Mouse (Mus musculus) right cerebral cortex, postnatal 25 days (tissue): ENCODE results near the gene Zmiz2.
"Not testable (repeated sequence)": the region's sequence is repeated elsewhere in the genome, so short reads cannot be mapped to it uniquely, and the experiment has no call there.

Experiments
- DNase-seq: peaks from one replicate; pipeline ENCODE4 v3.0.0; 2022

Gene Zmiz2

DNA sequence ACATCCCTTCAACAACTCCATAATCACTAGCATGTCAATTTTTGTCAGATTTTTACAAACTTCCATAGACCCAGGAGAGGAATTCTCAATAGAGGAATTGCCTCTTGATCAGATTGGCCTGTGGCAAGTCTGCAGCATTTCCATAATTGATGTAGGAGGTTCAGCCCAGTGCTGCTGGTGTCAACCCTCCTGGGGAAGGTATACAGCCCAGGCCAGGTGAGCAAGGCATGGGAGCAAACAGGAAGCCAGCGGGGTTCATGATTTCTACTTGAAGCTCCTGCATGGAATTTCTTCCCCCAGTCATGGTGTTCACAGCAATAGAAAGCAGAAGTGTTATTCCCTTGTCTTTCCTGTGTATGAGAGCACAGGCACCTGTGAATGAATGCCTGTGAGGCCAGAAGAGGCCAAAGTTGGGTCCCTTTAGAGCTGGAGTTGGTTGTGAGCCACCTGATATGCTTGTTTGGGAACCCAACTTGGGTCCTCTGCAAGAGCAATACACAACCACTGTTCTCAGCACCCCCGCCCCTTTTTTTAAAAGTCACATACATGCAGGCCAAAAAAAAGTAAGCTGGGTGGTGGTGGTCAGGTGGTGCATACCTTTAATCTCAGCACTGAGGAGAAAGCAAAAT, 32.0 kb downstream of the Zmiz2 start:
- DNase-seq, result no peak

DNA sequence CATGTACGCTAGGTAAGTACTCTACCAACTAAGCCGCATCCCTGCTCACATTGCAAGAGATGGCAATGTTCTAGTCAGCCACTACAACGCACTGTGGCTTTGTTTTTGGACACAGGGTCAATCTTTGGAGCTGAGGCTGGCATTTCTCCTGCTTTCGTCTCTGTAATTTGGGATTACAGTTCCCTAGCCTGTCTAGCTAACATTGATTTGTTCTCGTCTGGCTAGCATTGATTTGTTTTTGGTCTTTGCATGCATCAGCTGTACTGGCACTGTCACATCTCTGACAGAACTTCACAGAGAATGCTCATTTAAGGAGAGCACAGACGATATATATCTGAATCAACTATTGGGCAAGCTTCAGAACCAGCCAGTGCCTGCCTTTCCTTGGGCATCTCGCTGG, 41.3 kb downstream of the Zmiz2 start:
- no peak for DNase-seq

DNA sequence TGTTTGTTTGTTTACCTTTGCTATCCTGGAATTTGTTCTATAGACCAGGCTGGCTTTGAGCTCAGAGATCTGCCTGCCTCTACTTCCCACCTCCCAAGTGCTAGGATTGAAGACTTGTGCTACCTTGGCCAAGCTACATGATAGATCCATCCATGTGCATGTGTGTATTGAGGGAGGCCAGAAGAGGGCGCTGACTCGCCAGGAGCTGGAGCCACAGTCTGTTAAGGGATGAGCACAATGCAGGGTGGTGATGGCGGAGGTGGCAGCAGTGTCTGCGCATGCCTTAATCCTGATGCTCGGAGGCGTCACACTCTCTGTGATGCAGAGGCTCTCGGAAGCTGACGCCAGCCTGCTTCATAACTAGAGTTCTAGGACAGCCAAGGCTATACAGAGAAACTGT, 47.6 kb downstream of the Zmiz2 start:
- DNase-seq, result no peak

DNA sequence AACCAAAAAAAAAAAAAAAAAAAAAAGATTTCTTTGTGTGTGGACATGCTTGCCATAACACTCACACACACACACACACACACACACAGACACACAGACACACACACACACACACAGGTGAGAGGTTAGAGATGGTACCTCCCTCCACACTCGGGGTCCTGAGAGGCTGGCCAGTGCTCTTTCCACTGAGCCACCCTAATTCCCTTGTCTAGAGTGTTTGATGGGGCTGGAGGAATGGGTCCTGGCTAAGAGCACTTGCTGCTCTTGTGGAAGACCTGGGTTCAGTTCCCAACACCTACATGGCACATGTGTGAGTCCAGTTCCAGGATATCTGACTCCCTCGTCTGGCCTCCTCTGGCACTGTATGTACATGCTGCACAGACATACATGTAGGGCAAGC, 48.8 kb downstream of the Zmiz2 start:
- no peak for DNase-seq

DNA sequence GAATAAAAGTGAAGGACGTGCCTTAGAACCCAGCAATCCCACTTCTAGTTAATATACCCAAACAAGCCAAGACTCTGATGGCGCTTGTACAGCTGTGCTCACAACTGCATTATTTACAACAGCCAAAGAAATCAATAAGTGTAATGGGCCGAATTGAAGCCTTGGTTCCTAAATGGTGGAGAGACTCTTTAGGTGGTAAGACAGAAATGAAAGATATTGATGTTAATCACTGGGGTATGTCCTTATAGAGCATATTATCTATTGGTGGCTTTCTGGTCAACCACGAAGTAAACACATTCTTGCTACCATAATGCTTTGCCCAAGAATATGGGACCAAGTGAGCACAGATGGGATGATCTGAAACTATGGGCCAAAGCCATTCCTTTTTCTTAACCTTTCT, 51.3 kb downstream of the Zmiz2 start:
- DNase-seq, result no peak

DNA sequence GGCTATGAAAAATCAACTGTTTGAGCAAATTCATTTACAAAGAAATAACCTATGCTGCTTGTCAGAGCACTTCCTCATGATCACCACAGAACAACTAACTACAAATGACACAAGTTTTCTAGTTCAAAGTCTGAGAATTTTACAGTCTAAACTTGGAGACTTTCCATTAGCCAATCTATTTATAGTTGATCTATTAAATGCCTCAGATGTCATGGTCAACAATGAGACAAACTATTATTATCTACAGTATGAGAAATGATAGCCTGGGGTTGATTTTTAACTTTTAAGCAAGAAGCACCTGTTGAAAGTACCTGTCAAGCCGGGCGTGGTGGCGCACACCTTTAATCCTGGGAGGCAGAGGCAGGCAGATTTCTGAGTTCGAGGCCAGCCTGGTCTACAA, 53.7 kb downstream of the Zmiz2 start:
- no peak for DNase-seq

DNA sequence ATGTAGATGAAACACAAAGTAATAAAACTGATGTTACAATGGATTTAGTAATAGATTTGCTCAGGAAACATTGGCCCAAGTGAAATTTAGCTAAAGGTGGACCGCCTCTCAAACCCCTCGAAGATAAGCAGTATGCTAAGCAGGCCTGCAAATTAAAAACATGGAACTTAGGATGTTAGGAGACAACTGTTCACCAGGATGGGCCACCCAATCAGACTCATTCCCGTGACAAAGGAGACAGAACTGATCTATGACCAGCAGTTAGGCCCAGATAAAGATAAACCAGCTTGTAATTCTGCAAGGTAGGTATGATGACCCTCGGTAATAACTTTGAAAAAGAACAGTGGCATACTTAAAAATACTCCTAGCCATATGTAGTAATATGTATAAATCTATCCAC, 54.2 kb downstream of the Zmiz2 start:
- DNase-seq, result no peak

DNA sequence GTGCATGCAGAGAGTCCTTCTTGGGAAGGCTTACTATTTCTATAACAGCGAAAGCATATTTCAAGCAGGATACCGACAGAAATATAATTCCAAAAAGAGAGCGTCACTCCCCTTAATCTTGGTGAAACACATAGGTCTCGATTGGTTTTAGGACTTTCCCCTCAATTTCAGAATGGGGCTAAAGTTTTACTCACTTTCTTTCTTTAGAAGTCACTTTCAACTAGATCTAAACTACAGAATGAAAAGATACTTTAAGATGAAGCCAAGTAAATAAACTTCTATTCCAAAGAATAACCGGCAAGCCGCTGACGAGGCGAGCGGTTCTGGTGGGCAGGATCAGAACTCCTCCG, 54.8 kb downstream of the Zmiz2 start:
- DNase-seq, result no peak

DNA sequence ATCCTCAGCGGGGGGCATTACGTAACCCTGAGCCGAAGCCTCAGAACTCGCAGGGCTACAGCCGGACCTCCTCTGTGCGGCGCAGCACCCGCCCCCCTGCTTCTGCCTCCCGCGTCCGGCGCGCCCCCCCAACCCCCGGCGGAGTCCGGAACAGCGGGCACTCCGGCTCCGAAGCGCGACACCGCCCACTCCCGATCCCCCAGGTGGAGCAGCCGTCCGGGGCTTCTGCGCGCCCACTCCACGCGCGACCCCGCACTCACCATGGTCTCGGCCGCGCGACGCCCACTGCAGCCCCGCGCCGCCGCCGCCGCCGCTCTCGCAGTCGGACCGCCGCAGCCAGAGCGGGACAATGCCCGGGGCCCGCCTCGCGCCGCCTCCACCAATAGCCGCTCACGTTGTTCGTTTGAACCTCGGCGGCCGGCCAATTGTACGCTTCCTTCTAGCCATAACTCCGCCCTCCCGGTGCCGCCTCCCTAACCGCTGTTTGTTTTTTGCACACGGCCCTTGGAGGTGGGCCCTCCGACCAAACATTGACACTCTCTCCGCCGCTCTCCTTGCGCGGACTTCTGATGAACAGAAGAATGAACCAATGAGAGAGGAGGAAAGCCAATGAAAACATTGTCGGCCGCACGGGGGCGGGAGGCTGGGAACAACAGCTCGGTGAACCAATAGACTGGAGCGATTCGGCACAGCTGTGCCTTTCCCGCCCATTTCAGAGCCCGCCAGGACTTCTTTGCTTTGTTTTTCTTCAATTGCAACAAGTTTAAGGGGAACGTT, 55.4 kb downstream of the Zmiz2 start, which contains the start of gene H2afv:
TSS of gene H2afv (minus strand) at position 367 of the 777 bp plus-strand sequence.
- peak; percentile 99 for DNase-seq

DNA sequence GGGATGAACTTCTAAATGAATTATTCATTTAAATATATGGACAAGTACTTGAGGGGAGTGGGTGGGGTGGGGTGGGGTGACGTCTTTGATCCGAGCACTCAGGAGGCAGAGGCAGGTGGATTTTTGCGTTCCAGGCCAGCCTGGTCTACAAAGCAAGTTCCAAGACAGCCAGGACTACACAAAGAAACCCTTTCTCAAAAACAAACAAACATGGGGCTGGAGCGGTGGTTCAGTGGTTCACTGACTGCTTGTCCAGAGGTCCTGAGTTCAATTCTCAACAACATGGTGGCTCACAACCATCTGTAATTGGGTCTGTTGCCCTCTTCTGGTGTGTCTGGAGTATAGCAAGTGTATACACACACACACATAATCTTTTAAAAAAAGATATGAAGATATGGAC, 56.6 kb downstream of the Zmiz2 start:
- DNase-seq, result no peak

DNA sequence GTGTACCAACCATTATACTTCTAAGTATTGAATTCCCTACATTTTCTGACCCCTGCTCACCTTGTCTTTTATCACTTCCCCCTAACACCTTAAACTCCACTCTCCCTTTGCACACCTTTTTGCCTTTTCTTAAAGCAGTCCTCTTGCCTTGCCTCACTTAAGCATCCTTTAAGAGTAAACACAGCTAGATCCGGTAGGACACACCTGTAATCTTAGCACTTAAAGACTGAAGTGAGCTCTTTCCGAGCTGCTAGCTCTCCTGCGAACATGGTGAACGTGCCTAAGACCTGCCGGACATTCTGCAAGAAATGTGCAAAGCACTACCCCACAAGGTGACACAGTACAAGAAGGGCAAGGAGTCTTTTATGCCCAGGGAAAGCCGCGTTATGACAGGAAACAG, 57.1 kb downstream of the Zmiz2 start:
- DNase-seq, result no peak

DNA sequence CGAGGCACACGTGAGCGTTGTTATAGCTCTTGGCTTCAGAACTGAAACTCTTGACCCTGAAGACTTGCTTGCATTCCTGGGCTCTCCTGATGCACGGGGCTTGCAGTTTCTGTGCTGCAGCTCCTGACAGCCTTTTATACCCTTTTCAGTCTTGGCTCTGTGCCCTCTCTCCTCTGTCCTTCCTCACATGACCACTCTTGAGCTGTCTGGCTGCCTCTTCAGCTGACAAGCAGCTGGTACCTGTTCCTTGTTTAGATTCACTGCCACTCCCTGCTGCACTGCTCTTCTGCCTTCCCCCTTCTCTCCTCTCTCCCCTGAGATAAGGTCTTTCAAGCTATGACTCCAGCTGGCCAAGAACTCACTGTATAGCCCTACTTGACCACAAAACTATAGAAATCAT, 58.6 kb downstream of the Zmiz2 start:
- DNase-seq, result no peak

DNA sequence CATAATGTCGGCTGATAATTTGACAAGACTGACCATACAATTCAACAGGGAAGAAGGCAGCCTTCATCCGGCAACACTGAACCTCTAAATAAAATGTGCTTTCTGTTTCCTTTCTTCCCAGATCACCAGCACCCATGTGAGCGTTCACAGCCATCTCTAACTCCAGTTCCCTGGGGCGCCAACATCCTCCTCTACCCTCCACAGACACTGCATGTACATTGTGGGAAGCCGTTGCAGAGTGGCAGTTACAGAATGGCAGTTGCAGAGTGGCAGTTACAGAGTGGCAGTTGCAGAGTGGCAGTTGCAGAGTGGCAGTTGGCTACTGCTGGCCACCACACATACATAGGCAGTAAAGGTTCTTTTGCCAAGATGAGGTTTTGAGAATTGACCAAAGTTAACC, 59.3 kb downstream of the Zmiz2 start:
- not testable (repeated sequence) for DNase-seq
